Mouse (Mus musculus): Measurements from ENCODE around the gene Pcsk5.

DNA sequence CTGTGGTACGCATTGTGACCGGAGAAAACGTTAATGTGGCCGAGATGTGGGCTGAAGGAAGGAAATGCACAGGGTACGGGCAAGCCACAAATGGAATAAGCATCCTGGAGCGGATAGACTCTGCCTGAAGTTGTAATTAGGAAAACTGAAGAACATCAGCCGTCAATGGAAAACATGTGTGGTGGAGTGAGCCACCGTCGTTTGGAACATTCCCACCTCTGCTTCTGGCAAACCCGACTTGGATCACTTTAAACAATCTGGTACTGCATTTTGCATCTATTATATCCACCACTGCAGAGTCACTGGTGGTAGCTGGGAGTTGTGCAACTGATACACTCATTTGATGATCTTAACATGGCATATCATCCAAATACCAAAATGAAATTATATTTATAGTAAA, 120.4 kb downstream of the Pcsk5 start:
- TF ChIP-seq CTCF (IDR thresholded peaks at IDR 0.05; ENCODE audit: low read depth, low read length) = no peak
- TF ChIP-seq POLR2A (IDR thresholded peaks at IDR 0.05; ENCODE audit: extremely low read depth, insufficient read depth, low read length) = no peak
